Mouse (Mus musculus): ENCODE data around the gene Gm21981. TPM values are rescaled to one million over a fixed set of nuclear protein-coding genes. Genes with fewer than 3 reads are reported as not detected.

The Gm21981 gene
- polyA plus RNA-seq, 1 experiment from 2014 or later, result 0.26 TPM

DNA sequence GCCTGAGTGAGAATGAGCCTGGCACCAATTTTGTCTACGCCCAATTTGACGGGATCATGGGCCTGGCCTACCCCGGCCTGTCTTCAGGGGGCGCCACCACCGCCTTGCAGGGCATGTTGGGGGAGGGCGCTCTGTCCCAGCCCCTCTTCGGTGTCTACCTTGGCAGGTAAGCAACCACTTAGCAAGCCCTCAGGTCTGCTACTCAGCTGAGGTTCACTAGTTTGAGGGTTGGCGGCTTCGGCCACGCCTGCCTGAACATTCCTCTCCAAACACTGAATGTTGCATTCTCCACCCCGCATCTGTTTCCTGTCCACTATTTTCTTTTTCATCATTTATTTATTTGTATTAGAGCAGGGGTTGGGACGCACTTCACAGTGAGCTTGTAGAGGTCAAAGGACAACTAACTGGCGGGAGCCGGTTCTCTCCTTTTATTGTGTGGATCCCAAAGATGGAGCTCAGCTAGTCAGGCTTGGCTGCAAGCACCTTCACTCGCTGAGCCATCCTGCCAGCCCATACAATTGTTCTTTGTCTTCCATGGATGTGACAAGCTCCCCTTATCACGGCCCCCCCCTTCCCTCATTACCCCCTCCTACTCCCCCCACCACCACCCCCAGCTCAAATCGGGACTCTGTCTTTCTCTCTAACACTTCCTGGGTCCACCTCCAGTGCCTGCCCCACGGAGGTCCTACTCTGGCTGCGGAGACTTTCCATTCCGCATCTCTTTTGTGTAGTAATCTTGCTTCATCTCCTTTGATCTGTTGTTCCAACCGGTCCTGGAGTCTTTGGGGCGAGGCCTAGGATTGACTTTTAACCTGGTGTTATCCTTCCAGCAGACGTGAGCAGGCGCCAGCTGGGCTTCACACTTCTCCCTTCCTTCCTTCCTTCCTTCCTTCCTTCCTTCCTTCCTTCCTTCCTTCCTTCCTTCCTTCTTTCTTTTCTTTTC lies 36.6 kb upstream of the Gm21981 start:
- no peaks in the 10 kb centered on the region for H3K36me3 ChIP-seq (ENCODE audit: control insufficient read depth, insufficient read depth, low read length)
- no peaks in the 10 kb centered on the region for H3K9me3 ChIP-seq (ENCODE audit: control insufficient read depth, low read length)
- 51% methylated on average over 24 of the region's 24 CpGs for WGBS
- H3K4me3 ChIP-seq (ENCODE audit: low read length), result no peak overlapping the region
- no peaks in the 10 kb centered on the region for H3K27me3 ChIP-seq (replicated peaks; ENCODE audit: control insufficient read depth, insufficient read depth, low read length)
- no peak overlapping the region for H3K27ac ChIP-seq (ENCODE audit: low read length)
- no peak overlapping the region for H3K4me2 ChIP-seq (ENCODE audit: low read depth, low read length)
- H3K4me1 ChIP-seq (ENCODE audit: control insufficient read depth, insufficient read depth, low read length), result no peaks in the 10 kb centered on the region
- peak; percentile 5; the same call in 1 of the 2 replicates for ATAC-seq
- H3K9ac ChIP-seq (ENCODE audit: low read depth, low read length), result no peak overlapping the region

DNA sequence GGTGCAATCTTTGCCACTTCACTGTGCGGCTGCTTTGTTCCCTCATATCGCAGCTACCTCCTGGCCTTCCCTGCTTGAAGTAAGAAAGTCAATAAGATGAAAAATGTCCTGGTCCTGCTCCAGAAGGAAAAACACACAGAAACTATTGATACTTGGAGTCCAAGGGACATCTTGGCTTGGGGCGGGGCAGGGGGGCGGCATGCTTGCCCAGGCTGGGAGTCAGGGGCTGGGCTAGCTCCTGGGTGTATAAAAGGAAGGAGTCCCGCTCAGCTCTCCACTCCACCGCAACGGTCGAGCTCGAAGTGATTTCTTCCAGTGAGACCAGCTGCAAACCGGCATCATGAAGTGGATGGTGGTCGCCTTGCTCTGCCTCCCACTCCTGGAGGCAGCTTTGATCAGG lies 32.3 kb upstream of the Gm21981 start, which contains the start of gene Pgc:
TSS of gene Pgc (plus strand) at position 277 of the 400 bp plus-strand sequence.
- no peaks in the 10 kb centered on the region for H3K36me3 ChIP-seq (ENCODE audit: control insufficient read depth, insufficient read depth, low read length)
- no peak within 1 kb of the TSS for H3K4me2 ChIP-seq (ENCODE audit: low read depth, low read length)
- WGBS, result 69% methylated on average over 11 of the region's 11 CpGs
- H3K4me1 ChIP-seq (ENCODE audit: control insufficient read depth, insufficient read depth, low read length), result no peaks in the 10 kb centered on the region
- H3K9me3 ChIP-seq (ENCODE audit: control insufficient read depth, low read length), result no peaks in the 10 kb centered on the region
- no peak within 1 kb of the TSS for H3K4me3 ChIP-seq (ENCODE audit: low read length)
- H3K27me3 ChIP-seq (replicated peaks; ENCODE audit: control insufficient read depth, insufficient read depth, low read length), result no peaks in the 10 kb centered on the region
- no peak for ATAC-seq
- no peak within 1 kb of the TSS for H3K27ac ChIP-seq (ENCODE audit: low read length)
- no peak within 1 kb of the TSS for H3K9ac ChIP-seq (ENCODE audit: low read depth, low read length)

DNA sequence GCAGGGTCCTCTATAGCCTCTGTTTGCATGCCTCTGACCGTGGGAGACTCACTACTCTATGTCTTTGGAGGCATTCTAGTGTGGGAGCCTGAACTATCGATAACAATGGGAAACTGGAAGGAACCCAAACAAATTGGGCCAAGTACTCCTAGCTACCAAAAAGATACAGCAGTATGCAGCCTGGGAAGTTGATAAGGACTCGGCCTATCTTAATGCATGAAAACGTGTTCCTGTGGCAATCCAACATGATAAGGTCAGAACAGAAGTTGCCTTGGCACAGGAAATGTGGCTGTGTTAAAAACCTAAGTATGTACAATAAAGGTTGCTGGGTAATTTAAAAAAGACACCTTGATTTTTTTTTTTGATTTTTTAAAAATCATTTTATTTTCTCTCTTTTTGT lies 26.9 kb upstream of the Gm21981 start:
- H3K36me3 ChIP-seq (ENCODE audit: control insufficient read depth, insufficient read depth, low read length), result no peaks in the 10 kb centered on the region
- no peaks in the 10 kb centered on the region for H3K27me3 ChIP-seq (replicated peaks; ENCODE audit: control insufficient read depth, insufficient read depth, low read length)
- H3K4me1 ChIP-seq (ENCODE audit: control insufficient read depth, insufficient read depth, low read length), result no peaks in the 10 kb centered on the region
- H3K9me3 ChIP-seq (ENCODE audit: control insufficient read depth, low read length), result no peaks in the 10 kb centered on the region
- H3K27ac ChIP-seq (ENCODE audit: low read length), result no peak overlapping the region
- no peak for ATAC-seq
- WGBS, result 83% methylated on average over 4 of the region's 4 CpGs
- H3K4me2 ChIP-seq (ENCODE audit: low read depth, low read length), result no peak overlapping the region
- H3K4me3 ChIP-seq (ENCODE audit: low read length), result no peak overlapping the region
- H3K9ac ChIP-seq (ENCODE audit: low read depth, low read length), result no peak overlapping the region

DNA sequence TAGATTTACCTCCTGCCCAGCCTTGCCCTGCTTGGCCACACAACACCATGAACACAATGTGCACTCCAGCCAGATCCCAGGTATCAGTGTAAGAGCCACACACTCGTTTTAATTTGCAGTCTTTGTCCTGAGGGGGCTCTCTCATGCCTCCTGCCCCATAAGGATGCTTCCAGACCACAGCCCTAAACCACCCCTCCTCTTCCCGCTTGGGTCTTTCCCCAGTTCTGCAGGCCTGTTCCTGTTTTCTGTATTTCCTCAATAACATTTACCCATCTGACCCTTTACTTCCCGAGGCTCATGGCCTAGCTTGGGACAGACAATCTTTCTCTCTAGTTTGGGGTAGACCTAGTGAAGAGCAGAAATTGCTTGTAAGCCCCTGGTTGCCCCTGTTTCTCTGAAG lies 20.8 kb upstream of the Gm21981 start:
- Histone ChIP-seq H3K27ac (ENCODE audit: low read length) (no peak overlapping the region), H3K4me2 (ENCODE audit: low read depth, low read length) (no peak overlapping the region), H3K4me1 (ENCODE audit: control insufficient read depth, insufficient read depth, low read length) (peaks cover 3% of the 10 kb centered on the region; the same call in 1 of the 2 replicates), H3K9me3 (ENCODE audit: control insufficient read depth, low read length) (no peaks in the 10 kb centered on the region), H3K4me3 (ENCODE audit: low read length) (no peak overlapping the region), H3K27me3 (replicated peaks; ENCODE audit: control insufficient read depth, insufficient read depth, low read length) (no peaks in the 10 kb centered on the region), H3K9ac (ENCODE audit: low read depth, low read length) (no peak overlapping the region), H3K36me3 (ENCODE audit: control insufficient read depth, insufficient read depth, low read length) (no peaks in the 10 kb centered on the region)
- ATAC-seq, result no peak
- WGBS, result 56% methylated on average over 3 of the region's 3 CpGs

DNA sequence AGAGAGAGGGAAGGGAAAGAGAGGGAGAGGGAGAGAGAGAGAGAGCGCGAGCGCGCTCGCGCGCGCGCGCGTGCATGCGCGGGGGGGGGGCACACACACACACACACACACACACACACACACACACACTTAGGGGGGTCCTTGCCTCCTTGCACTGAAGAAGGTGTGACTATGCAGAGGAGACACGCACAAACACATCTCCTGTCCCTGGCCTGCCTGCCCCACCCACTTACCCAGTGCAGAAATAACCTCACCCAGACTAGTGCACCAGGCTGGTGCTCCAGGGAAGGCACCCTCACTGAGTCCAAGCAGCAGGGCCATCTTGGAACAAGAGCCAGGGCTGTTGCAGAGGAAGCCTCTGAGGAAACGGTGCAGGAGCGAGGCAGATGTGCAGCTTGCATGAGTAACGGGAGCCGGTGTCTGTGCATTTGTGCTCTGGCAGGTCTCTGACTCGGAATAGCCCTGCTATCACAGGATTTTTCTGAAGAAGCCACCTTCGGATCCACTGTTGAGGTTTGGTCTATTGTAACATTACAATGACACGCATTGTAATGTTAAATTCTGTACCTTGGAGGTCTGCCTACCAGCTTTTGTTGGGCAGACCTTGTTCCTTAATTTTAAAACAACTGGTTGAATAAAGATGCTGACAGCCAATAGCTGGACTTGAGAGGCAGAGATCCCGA lies 18.8 kb upstream of the Gm21981 start:
- no peak for ATAC-seq
- no peak overlapping the region for H3K4me2 ChIP-seq (ENCODE audit: low read depth, low read length)
- H3K9ac ChIP-seq (ENCODE audit: low read depth, low read length), result no peak overlapping the region
- 50% methylated on average over 15 of the region's 22 CpGs for WGBS
- no peak overlapping the region for H3K4me3 ChIP-seq (ENCODE audit: low read length)
- no peaks in the 10 kb centered on the region for H3K9me3 ChIP-seq (ENCODE audit: control insufficient read depth, low read length)
- H3K36me3 ChIP-seq (ENCODE audit: control insufficient read depth, insufficient read depth, low read length), result no peaks in the 10 kb centered on the region
- peaks cover 4% of the 10 kb centered on the region for H3K4me1 ChIP-seq (ENCODE audit: control insufficient read depth, insufficient read depth, low read length)
- no peak overlapping the region for H3K27ac ChIP-seq (ENCODE audit: low read length)
- no peaks in the 10 kb centered on the region for H3K27me3 ChIP-seq (replicated peaks; ENCODE audit: control insufficient read depth, insufficient read depth, low read length)

DNA sequence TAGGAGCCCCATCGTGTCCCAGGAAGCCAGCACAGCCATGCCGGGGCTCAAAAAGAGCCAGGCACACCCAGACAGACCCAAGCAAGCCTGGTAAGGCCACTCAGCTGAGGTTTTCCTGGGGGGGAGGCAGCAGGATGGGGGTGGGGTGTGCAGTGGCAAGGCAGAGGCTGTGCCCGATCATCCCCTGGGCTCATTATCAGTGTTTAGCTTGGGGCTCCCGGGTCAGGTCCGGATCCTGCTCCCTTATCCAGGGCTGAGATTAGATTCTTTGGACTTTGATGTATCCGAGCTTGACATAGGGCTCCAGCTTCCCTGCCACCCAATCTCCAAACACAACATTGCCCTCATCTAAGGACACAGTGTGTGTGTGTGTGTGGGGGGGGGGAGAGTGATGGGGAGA lies 17.6 kb upstream of the Gm21981 start:
- peak; percentile 26; the same call in 1 of the 2 replicates for ATAC-seq
- 57% methylated on average over 6 of the region's 6 CpGs for WGBS

DNA sequence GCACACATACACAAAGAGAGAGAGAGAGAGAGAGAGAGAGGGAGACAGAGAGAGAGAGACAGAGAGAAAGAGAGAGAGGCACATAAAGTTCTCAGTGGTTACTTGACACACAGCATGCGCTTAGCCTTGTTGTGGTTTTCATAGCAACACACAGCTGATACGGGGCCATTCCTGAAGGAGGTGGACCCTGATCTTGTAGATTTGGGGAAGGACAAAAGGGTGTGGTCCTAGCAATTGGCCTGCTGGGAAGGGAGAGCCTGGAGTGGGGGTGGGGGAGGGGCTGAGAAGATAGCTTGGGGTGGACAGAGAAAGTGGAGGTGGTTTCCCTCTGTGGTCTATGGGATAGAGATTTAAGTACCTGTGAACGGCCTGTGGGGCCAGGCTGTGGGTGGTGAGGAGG lies 15.8 kb upstream of the Gm21981 start:
- Histone ChIP-seq H3K4me1 (ENCODE audit: control insufficient read depth, insufficient read depth, low read length) (peaks cover 11% of the 10 kb centered on the region), H3K4me2 (ENCODE audit: low read depth, low read length) (no peak overlapping the region), H3K36me3 (ENCODE audit: control insufficient read depth, insufficient read depth, low read length) (no peaks in the 10 kb centered on the region), H3K27me3 (replicated peaks; ENCODE audit: control insufficient read depth, insufficient read depth, low read length) (no peaks in the 10 kb centered on the region), H3K4me3 (ENCODE audit: low read length) (no peak overlapping the region), H3K9ac (ENCODE audit: low read depth, low read length) (no peak overlapping the region), H3K27ac (ENCODE audit: low read length) (no peak overlapping the region), H3K9me3 (ENCODE audit: control insufficient read depth, low read length) (no peaks in the 10 kb centered on the region)
- ATAC-seq, result 0 out of 2 replicates have a peak, but pooled peaks have one; percentile 21
- 69% methylated on average over 3 of the region's 3 CpGs for WGBS

More for the DNA sequence above, 17.6 kb upstream of the Gm21981 start:
- Histone ChIP-seq H3K27me3 (replicated peaks; ENCODE audit: control insufficient read depth, insufficient read depth, low read length) (no peaks in the 10 kb centered on the region), H3K4me3 (ENCODE audit: low read length) (no peak overlapping the region), H3K9me3 (ENCODE audit: control insufficient read depth, low read length) (no peaks in the 10 kb centered on the region), H3K4me2 (ENCODE audit: low read depth, low read length) (no peak overlapping the region), H3K36me3 (ENCODE audit: control insufficient read depth, insufficient read depth, low read length) (no peaks in the 10 kb centered on the region), H3K27ac (ENCODE audit: low read length) (no peak overlapping the region), H3K9ac (ENCODE audit: low read depth, low read length) (no peak overlapping the region), H3K4me1 (ENCODE audit: control insufficient read depth, insufficient read depth, low read length) (peaks cover 5% of the 10 kb centered on the region)

DNA sequence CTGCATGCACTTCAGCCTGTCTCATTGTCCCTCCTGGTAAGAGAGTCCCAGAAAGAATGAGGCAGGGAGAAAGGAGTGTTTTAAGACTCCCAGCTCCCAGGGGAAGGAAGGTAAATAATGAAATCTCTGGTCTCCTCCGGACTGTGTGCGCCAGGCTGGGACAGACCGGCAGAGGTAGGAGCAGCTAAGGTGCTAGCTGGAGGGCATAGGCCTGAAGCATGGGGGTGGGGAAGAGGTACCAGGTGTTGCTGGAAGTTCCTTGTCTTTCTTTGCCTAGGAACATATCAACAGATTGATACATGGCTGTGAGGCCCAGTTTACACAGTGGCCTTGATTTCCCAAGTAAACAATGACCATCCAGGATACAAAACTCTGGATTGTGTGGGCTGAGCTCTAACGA lies 14.7 kb upstream of the Gm21981 start:
- no peaks in the 10 kb centered on the region for H3K9me3 ChIP-seq (ENCODE audit: control insufficient read depth, low read length)
- peaks cover 11% of the 10 kb centered on the region for H3K4me1 ChIP-seq (ENCODE audit: control insufficient read depth, insufficient read depth, low read length)
- no peak overlapping the region for H3K9ac ChIP-seq (ENCODE audit: low read depth, low read length)
- H3K4me3 ChIP-seq (ENCODE audit: low read length), result no peak overlapping the region
- H3K4me2 ChIP-seq (ENCODE audit: low read depth, low read length), result no peak overlapping the region
- no peaks in the 10 kb centered on the region for H3K36me3 ChIP-seq (ENCODE audit: control insufficient read depth, insufficient read depth, low read length)
- ATAC-seq, result no peak
- no peaks in the 10 kb centered on the region for H3K27me3 ChIP-seq (replicated peaks; ENCODE audit: control insufficient read depth, insufficient read depth, low read length)
- no peak overlapping the region for H3K27ac ChIP-seq (ENCODE audit: low read length)
- 59% methylated on average over 4 of the region's 4 CpGs for WGBS

DNA sequence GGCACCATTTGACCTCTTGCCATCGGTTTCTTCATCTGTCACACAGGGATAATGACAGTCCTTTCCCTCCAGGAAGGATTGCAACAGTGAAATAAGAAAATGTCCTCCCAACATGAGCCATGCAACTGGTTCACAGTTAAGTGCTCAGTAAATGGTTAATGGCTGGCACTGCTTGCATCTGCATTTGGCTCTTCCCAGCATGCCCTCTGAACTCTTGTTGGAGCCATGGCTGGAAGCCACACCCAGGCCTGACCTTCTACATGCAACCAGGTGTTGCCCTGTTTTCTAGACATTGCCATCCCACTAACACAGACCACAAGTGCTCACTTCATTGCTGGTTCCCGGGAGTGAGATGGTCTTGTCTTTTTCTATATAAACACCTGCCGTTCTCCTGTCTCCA lies 13.7 kb upstream of the Gm21981 start:
- H3K27ac ChIP-seq (ENCODE audit: low read length), result no peak overlapping the region
- 75% methylated on average over 3 of the region's 3 CpGs for WGBS
- no peaks in the 10 kb centered on the region for H3K27me3 ChIP-seq (replicated peaks; ENCODE audit: control insufficient read depth, insufficient read depth, low read length)
- ATAC-seq, result no peak
- H3K9me3 ChIP-seq (ENCODE audit: control insufficient read depth, low read length), result no peaks in the 10 kb centered on the region
- H3K4me1 ChIP-seq (ENCODE audit: control insufficient read depth, insufficient read depth, low read length), result peaks cover 11% of the 10 kb centered on the region
- 0 out of 2 replicates have a peak, but pooled peaks cover 3% of the 10 kb centered on the region for H3K36me3 ChIP-seq (ENCODE audit: control insufficient read depth, insufficient read depth, low read length)
- no peak overlapping the region for H3K4me3 ChIP-seq (ENCODE audit: low read length)
- no peak overlapping the region for H3K4me2 ChIP-seq (ENCODE audit: low read depth, low read length)
- no peak overlapping the region for H3K9ac ChIP-seq (ENCODE audit: low read depth, low read length)
